Mouse (Mus musculus): ENCODE measurements around the gene 1810013L24Rik. TPM values are rescaled to one million over a fixed set of nuclear protein-coding genes. Genes with fewer than 3 reads are reported as not detected.

1810013L24Rik gene
- polyA plus RNA-seq, 1 experiment from 2014 or later: 16.2 TPM

DNA sequence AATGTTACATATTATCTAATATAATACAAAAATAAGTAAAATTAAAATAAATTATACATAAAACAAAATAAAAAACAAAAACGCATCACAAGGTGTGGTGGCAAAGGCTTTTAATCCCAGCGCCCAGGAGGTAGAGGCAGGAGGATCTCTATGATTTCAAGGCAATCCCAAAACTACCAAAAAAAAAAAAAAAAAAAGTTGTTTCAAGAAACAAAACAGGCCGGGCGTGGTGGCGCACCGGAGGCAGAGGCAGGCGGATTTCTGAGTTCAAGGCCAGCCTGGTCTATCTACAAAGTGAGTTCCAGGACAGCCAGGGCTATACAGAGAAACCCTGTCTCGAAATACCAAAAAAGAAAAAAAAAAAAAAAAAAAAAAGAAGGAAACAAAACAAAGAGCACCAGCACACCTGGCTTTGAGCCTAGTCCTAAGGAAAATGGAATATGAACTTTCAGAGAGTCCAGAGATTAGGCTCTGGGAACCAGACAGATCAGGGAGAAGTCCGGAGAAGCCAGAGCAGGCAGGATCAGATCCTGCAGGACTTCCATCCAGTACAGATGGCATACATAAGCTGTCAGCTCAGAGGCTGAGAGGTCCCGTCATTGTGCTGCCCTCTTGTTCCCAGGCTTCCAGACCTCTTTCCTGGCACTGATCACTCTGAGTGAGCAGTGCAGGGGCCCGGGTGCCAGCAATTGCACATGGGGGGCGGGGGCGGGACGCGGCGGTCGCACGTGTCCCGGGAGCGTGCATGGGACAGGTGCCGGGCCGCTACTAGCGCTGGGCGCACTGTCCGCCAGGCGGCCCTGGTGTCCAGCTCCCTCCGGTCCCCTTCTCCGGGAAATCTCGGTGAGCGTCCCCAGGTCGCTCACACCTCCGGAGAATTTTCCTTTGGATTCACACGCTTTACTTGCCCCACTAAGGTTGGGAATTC, 1.0 kb upstream of the 1810013L24Rik start:
- peak overlapping the region; percentile 95 for H3K4me2 ChIP-seq (ENCODE audit: low read depth, severe bottlenecking)
- peaks cover 4% of the 10 kb centered on the region; the same call in 1 of the 2 replicates for H3K36me3 ChIP-seq (ENCODE audit: control insufficient read depth, insufficient read depth, low read length)
- peak overlapping the region; percentile 51 for H3K9ac ChIP-seq (ENCODE audit: low read length)
- peak overlapping the region; percentile 99 for H3K4me3 ChIP-seq (ENCODE audit: low read depth, low read length)
- H3K27ac ChIP-seq (replicated peaks; ENCODE audit: low read depth, low read length): peak overlapping the region; percentile 57; the same call in 1 of the 2 replicates
- H3K9me3 ChIP-seq (ENCODE audit: control insufficient read depth, low read length): no peaks in the 10 kb centered on the region
- ATAC-seq (ENCODE audit: insufficient number of reproducible peaks, low FRiP score, low TSS enrichment, low read depth) (peak; percentile 44), DNase-seq (ENCODE audit: low spot score) (no peak)
- no peaks in the 10 kb centered on the region for H3K27me3 ChIP-seq (ENCODE audit: control insufficient read depth, insufficient read depth, low read length)
- WGBS: 11% methylated on average over 33 of the region's 33 CpGs
- peaks cover 5% of the 10 kb centered on the region for H3K4me1 ChIP-seq (ENCODE audit: control insufficient read depth, insufficient read depth, low read length)

DNA sequence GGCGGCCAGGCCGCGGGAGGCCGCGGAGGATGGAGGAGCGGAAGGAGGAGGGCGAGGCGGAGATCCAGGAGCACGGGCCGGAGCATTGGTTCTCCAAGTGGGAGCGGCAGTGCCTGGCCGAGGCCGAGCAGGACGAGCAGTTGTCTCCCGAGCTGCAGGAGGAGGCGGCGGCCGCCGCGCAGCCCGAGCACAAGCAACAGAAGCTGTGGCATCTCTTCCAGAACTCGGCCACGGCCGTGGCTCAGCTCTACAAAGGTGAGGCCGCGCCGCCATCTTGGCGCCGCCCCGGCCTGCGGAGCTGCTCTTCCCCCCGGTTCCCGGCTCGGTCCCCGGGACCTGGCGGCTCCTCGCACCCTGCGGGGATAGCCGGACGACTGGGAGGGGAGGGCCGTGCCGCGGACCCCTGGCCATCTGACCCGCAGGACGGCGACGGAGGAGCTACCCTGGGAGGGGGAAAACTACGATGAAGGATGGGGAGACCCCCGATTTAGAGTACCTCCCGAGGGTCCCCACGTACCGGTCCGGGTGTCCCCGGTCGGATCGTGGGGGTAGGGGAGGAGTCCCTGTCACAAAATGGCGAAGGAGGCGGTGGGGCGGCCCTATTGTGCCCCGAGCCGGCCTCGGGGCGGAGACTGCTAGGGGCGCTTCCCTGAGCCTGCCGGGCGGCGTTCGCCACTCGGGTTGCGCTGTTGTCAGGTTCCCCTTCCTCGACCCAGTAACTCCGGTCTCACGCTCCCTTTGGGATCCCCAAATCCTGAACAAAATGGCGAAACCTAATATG, 721 bp downstream of the 1810013L24Rik start:
- ATAC-seq (ENCODE audit: insufficient number of reproducible peaks, low FRiP score, low TSS enrichment, low read depth): peak; percentile 14; the same call in 1 of the 2 replicates
- WGBS: 0% methylated on average over 69 of the region's 74 CpGs
- H3K36me3 ChIP-seq (ENCODE audit: control insufficient read depth, insufficient read depth, low read length): peaks cover 4% of the 10 kb centered on the region; the same call in 1 of the 2 replicates

DNA sequence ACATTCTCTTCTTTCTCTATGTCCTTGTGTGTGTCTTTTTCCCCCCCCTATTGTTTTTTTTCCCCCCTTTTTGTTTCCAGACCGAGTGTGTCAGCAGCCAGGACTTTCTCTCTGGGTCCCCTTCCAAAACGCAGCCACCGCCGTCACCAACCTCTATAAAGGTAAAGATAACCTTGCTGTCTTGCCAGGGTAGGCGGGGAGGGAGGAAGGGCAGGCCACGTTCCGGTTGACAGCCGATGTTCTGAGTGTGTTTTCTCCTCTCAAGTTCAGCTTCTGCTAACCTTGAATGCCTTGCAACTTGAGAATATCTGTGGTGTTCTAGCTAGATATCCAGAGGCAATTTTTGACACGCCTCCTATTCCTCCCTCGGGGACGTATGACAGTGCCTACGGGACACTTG, 1.3 kb downstream of the 1810013L24Rik start:
- Histone ChIP-seq H3K9me3 (ENCODE audit: control insufficient read depth, low read length) (no peaks in the 10 kb centered on the region), H3K9ac (ENCODE audit: low read length) (peak overlapping the region; percentile 97), H3K36me3 (ENCODE audit: control insufficient read depth, insufficient read depth, low read length) (peaks cover 4% of the 10 kb centered on the region; the same call in 1 of the 2 replicates), H3K27ac (replicated peaks; ENCODE audit: low read depth, low read length) (no peak overlapping the region; the same call in none of the 2 replicates), H3K27me3 (ENCODE audit: control insufficient read depth, insufficient read depth, low read length) (no peaks in the 10 kb centered on the region), H3K4me2 (ENCODE audit: low read depth, severe bottlenecking) (peak overlapping the region; percentile 86), H3K4me3 (ENCODE audit: low read depth, low read length) (peak overlapping the region; percentile 99), H3K4me1 (ENCODE audit: control insufficient read depth, insufficient read depth, low read length) (peaks cover 5% of the 10 kb centered on the region)
- 13% methylated on average over 12 of the region's 12 CpGs for WGBS
- no peak for ATAC-seq (ENCODE audit: insufficient number of reproducible peaks, low FRiP score, low TSS enrichment, low read depth)
- peak; percentile 26 for DNase-seq (ENCODE audit: low spot score)

More for the DNA sequence above, 721 bp downstream of the 1810013L24Rik start:
- H3K9me3 ChIP-seq (ENCODE audit: control insufficient read depth, low read length): no peaks in the 10 kb centered on the region
- DNase-seq (ENCODE audit: low spot score): peak; percentile 68
- peaks cover 5% of the 10 kb centered on the region for H3K4me1 ChIP-seq (ENCODE audit: control insufficient read depth, insufficient read depth, low read length)
- H3K27me3 ChIP-seq (ENCODE audit: control insufficient read depth, insufficient read depth, low read length): no peaks in the 10 kb centered on the region
- H3K27ac ChIP-seq (replicated peaks; ENCODE audit: low read depth, low read length): peak overlapping the region; percentile 89
- H3K4me2 ChIP-seq (ENCODE audit: low read depth, severe bottlenecking): peak overlapping the region; percentile 86
- H3K9ac ChIP-seq (ENCODE audit: low read length): peak overlapping the region; percentile 97
- peak overlapping the region; percentile 99 for H3K4me3 ChIP-seq (ENCODE audit: low read depth, low read length)

DNA sequence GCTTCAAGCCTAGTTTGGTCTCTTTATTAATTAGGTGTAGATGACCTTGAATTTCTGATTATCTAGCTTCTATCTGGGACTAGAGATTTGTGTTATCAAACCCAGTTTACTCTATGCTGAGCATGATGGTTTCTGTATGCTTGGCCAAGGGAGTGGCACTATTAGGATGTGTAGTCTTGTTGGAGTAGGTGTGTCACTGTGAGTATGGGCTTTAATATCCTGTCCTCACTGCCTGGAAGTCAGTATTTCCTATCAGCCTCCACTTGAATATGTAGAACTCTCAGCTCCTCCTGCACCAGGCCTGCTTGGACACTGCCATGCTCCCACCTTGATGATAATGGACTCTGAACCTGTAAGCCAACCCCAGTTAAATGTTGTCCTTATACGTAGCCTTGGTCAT, 7.0 kb downstream of the 1810013L24Rik start:
- H3K9ac ChIP-seq (ENCODE audit: low read length): no peak overlapping the region
- peaks cover 15% of the 10 kb centered on the region for H3K36me3 ChIP-seq (ENCODE audit: control insufficient read depth, insufficient read depth, low read length)
- ATAC-seq (ENCODE audit: insufficient number of reproducible peaks, low FRiP score, low TSS enrichment, low read depth) (no peak), DNase-seq (ENCODE audit: low spot score) (no peak)
- no peaks in the 10 kb centered on the region for H3K4me1 ChIP-seq (ENCODE audit: control insufficient read depth, insufficient read depth, low read length)
- no peaks in the 10 kb centered on the region for H3K9me3 ChIP-seq (ENCODE audit: control insufficient read depth, low read length)
- WGBS: 93% methylated on average over 1 of the region's 1 CpGs
- H3K4me2 ChIP-seq (ENCODE audit: low read depth, severe bottlenecking): no peak overlapping the region
- no peak overlapping the region for H3K4me3 ChIP-seq (ENCODE audit: low read depth, low read length)
- H3K27ac ChIP-seq (replicated peaks; ENCODE audit: low read depth, low read length): no peak overlapping the region
- H3K27me3 ChIP-seq (ENCODE audit: control insufficient read depth, insufficient read depth, low read length): no peaks in the 10 kb centered on the region

DNA sequence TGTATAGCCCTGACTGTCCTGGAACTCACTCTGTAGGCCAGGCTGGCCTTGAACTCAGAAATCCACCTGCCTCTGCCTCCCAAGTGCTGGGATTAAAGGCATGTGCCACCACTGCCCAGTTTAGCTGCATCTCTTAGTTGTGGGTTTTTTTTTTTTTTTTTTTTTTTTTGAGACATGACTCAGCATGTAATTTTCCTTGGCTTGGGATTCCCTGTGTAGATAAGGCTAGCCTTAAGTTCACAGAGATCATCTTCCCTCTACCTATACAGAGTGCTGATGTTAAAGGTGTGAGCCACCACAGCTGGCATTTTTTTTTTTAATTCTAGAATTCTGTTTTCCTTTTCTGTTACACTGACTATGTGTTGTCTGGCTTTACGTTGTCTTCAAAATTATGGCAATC, 7.7 kb downstream of the 1810013L24Rik start:
- no peak overlapping the region for H3K9ac ChIP-seq (ENCODE audit: low read length)
- DNase-seq (ENCODE audit: low spot score): no peak
- WGBS: 94% methylated on average over 1 of the region's 1 CpGs
- no peak overlapping the region for H3K27ac ChIP-seq (replicated peaks; ENCODE audit: low read depth, low read length)
- H3K4me3 ChIP-seq (ENCODE audit: low read depth, low read length): no peak overlapping the region
- H3K4me1 ChIP-seq (ENCODE audit: control insufficient read depth, insufficient read depth, low read length): no peaks in the 10 kb centered on the region
- peaks cover 15% of the 10 kb centered on the region for H3K36me3 ChIP-seq (ENCODE audit: control insufficient read depth, insufficient read depth, low read length)
- H3K9me3 ChIP-seq (ENCODE audit: control insufficient read depth, low read length): no peaks in the 10 kb centered on the region
- H3K27me3 ChIP-seq (ENCODE audit: control insufficient read depth, insufficient read depth, low read length): no peaks in the 10 kb centered on the region
- H3K4me2 ChIP-seq (ENCODE audit: low read depth, severe bottlenecking): no peak overlapping the region
- no peak for ATAC-seq (ENCODE audit: insufficient number of reproducible peaks, low FRiP score, low TSS enrichment, low read depth)

DNA sequence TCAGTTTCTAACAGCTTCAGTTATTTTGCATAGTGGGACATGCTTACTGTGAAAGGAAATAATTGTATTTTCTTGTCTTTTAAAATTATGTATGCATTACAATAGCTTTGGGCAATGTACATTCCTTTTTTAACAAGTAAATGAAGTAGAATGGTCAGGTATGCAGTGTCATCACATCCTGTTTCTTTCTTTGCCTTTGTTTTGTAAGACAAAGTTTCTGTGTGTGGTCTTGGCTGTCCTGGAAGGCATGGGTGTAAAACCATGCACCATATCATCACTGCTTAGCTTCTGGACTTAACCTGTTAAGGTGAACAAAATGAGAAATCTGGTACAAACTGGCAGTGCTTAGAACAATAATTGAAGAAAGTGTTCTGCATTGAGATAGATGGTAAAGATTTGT, 9.0 kb downstream of the 1810013L24Rik start:
- H3K4me2 ChIP-seq (ENCODE audit: low read depth, severe bottlenecking): no peak overlapping the region
- H3K4me3 ChIP-seq (ENCODE audit: low read depth, low read length): no peak overlapping the region
- H3K9ac ChIP-seq (ENCODE audit: low read length): no peak overlapping the region
- no peak for DNase-seq (ENCODE audit: low spot score)
- H3K9me3 ChIP-seq (ENCODE audit: control insufficient read depth, low read length): no peaks in the 10 kb centered on the region
- H3K4me1 ChIP-seq (ENCODE audit: control insufficient read depth, insufficient read depth, low read length): no peaks in the 10 kb centered on the region
- H3K27ac ChIP-seq (replicated peaks; ENCODE audit: low read depth, low read length): no peak overlapping the region
- no peak for ATAC-seq (ENCODE audit: insufficient number of reproducible peaks, low FRiP score, low TSS enrichment, low read depth)
- H3K27me3 ChIP-seq (ENCODE audit: control insufficient read depth, insufficient read depth, low read length): no peaks in the 10 kb centered on the region
- peaks cover 18% of the 10 kb centered on the region; the same call in 1 of the 2 replicates for H3K36me3 ChIP-seq (ENCODE audit: control insufficient read depth, insufficient read depth, low read length)

DNA sequence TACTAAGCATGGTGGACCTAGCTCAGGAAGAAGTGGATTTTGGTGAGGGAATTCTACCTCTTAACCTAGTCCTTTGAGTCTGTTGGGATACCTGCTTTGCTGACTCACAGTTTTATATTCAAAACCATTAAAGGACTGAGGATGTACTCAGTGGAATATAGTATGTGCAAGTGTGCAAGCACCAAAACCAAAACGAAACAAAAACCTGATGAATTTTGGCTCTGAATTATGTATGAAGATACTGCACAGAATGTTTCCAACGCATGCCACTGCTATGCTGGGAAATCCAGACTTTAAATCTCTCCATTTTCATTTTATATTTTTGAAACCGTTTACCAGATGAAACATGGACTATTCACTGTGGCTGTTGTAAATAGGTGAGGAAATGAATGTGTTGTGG, 10.7 kb downstream of the 1810013L24Rik start:
- WGBS: 92% methylated on average over 3 of the region's 3 CpGs
- Histone ChIP-seq H3K36me3 (ENCODE audit: control insufficient read depth, insufficient read depth, low read length) (peaks cover 18% of the 10 kb centered on the region; the same call in 1 of the 2 replicates), H3K27me3 (ENCODE audit: control insufficient read depth, insufficient read depth, low read length) (no peaks in the 10 kb centered on the region), H3K9me3 (ENCODE audit: control insufficient read depth, low read length) (no peaks in the 10 kb centered on the region), H3K4me1 (ENCODE audit: control insufficient read depth, insufficient read depth, low read length) (no peaks in the 10 kb centered on the region), H3K27ac (replicated peaks; ENCODE audit: low read depth, low read length) (no peak overlapping the region), H3K9ac (ENCODE audit: low read length) (no peak overlapping the region), H3K4me2 (ENCODE audit: low read depth, severe bottlenecking) (no peak overlapping the region), H3K4me3 (ENCODE audit: low read depth, low read length) (no peak overlapping the region)
- ATAC-seq (ENCODE audit: insufficient number of reproducible peaks, low FRiP score, low TSS enrichment, low read depth): no peak
- no peak for DNase-seq (ENCODE audit: low spot score)

DNA sequence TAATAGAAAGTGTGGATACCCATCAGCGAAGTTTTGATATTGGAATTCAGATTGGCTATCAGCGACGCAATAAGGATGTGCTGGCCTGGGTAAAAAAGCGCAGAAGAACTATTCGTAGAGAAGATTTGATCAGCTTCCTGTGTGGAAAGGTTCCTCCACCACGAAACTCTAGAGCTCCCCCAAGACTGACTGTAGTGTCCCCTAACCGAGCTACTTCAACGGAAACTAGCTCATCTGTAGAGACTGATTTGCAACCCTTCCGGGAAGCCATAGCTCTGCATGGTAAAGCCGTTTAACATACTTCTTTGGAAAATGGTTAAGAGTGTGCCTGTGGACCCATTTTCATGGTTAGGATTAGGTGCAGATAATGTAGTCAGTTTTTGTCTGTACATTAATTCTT, 13.1 kb downstream of the 1810013L24Rik start:
- no peaks in the 10 kb centered on the region for H3K9me3 ChIP-seq (ENCODE audit: control insufficient read depth, low read length)
- no peaks in the 10 kb centered on the region for H3K4me1 ChIP-seq (ENCODE audit: control insufficient read depth, insufficient read depth, low read length)
- no peak overlapping the region for H3K9ac ChIP-seq (ENCODE audit: low read length)
- H3K36me3 ChIP-seq (ENCODE audit: control insufficient read depth, insufficient read depth, low read length): peaks cover 15% of the 10 kb centered on the region; the same call in 1 of the 2 replicates
- no peak for ATAC-seq (ENCODE audit: insufficient number of reproducible peaks, low FRiP score, low TSS enrichment, low read depth)
- H3K4me3 ChIP-seq (ENCODE audit: low read depth, low read length): no peak overlapping the region
- H3K27me3 ChIP-seq (ENCODE audit: control insufficient read depth, insufficient read depth, low read length): no peaks in the 10 kb centered on the region
- no peak overlapping the region for H3K4me2 ChIP-seq (ENCODE audit: low read depth, severe bottlenecking)
- no peak for DNase-seq (ENCODE audit: low spot score)
- H3K27ac ChIP-seq (replicated peaks; ENCODE audit: low read depth, low read length): no peak overlapping the region
- WGBS: 93% methylated on average over 10 of the region's 10 CpGs
